15 mouse cellular contexts compared by ENCODE assay signal in the genomic region with DNA sequence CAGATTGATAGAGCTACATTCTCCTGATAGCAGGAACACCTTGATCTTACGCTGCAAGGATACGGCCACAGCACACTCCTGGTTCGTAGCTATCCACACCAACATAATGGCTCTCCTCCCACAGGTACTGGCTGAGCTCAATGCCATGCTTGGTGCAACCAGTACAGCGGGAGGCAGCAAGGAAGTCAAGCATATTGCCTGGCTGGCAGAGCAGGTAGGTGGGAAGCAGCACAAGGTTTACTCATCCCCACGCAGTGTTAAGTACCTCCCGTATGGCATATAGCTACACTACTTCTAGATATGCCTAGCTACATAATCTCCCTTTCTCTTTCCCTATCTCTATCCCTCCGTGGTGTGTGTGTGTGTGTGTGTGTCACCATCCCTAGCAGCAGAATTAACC.
"Had no signal": no experiment of that assay in that cellular context is flagged by ENCODE, and none has a peak within 500 bp of the region (broad histone marks: within the 10 kb centered on the region; RNA-seq: fewer than 3 reads in every experiment).

No protein-coding gene starts in this region.

- H3K9ac ChIP-seq: intestine, embryonic 15.5 days; liver, embryonic 15.5 days; lung, embryonic 14.5 days; midbrain, embryonic 12.5 days; neural tube, embryonic 13.5 days; stomach, embryonic 15.5 days had no signal

- H3K36me3 ChIP-seq: liver, embryonic 15.5 days had no signal

- H3K27ac ChIP-seq: intestine, embryonic 15.5 days; left cerebral cortex, adult 2 months; limb, embryonic 10.5 days; liver, embryonic 15.5 days; midbrain, embryonic 12.5 days; neural tube, embryonic 13.5 days; stomach, embryonic 15.5 days had no signal

- ATAC-seq: intestine, embryonic 15.5 days; midbrain, embryonic 16.5 days had no signal

- H3K4me2 ChIP-seq: intestine, embryonic 15.5 days; liver, embryonic 11.5 days; liver, embryonic 15.5 days; lung, embryonic 14.5 days; midbrain, embryonic 12.5 days; neural tube, embryonic 13.5 days; stomach, embryonic 15.5 days had no signal

- H3K4me1 ChIP-seq: intestine, embryonic 15.5 days; limb, embryonic 10.5 days; liver, embryonic 15.5 days; midbrain, embryonic 12.5 days; neural tube, embryonic 13.5 days; stomach, embryonic 15.5 days had no signal

- H3K27me3 ChIP-seq: intestine, embryonic 15.5 days; liver, embryonic 15.5 days; midbrain, embryonic 12.5 days; neural tube, embryonic 13.5 days; stomach, embryonic 15.5 days had no signal

- H3K9me3 ChIP-seq: intestine, embryonic 15.5 days; limb, embryonic 10.5 days; liver, embryonic 15.5 days; midbrain, embryonic 12.5 days; neural tube, embryonic 13.5 days; stomach, embryonic 15.5 days had no signal

- DNase-seq: kidney, adult 8-10 months; kidney, postnatal 25 days; lung, embryonic 14.5 days; lung, postnatal 10 days; lung, postnatal 4 days; thymus, postnatal 36 days had no signal

- H3K4me3 ChIP-seq: intestine, embryonic 15.5 days; left cerebral cortex, adult 2 months; limb, embryonic 10.5 days; liver, embryonic 15.5 days; midbrain, embryonic 12.5 days; neural tube, embryonic 13.5 days; stomach, embryonic 15.5 days had no signal
